Mouse (Mus musculus) adrenal gland, adult 18-20 months (tissue): ENCODE results near the gene Slc5a11. TPM values are rescaled to one million over a fixed set of nuclear protein-coding genes. Genes with fewer than 3 reads are reported as not detected.

ENCODE experiments used
- DNase-seq, 2 experiments: peaks; one replicate each; pipeline ENCODE4 v3.0.0; 2021 to 2022; ENCODE audit warnings: low spot score in 2 of 2
- long read RNA-seq, 2 experiments: library from polyadenylated mRNA; stranded (forward); transcript quantifications; one replicate each; pipeline ENCODE4 v2.0.0; 2021
- total RNA-seq, 2 experiments: library from RNA; stranded (reverse); gene quantifications; 1 replicate in 1 of 2; 2 replicates in 1 of 2; pipeline ENCODE4 v1.2.3; 2021

Gene Slc5a11
- total RNA-seq = not detected
- long read RNA-seq, experiment 1 = 0 reads
- long read RNA-seq, experiment 2 = 0 reads

GRCm38 (mm10) chr7:123214365-123215075, at the start of gene Slc5a11:
Gene Slc5a11 (plus strand): TSS chr7:123214780.
- no peak for DNase-seq

DNA sequence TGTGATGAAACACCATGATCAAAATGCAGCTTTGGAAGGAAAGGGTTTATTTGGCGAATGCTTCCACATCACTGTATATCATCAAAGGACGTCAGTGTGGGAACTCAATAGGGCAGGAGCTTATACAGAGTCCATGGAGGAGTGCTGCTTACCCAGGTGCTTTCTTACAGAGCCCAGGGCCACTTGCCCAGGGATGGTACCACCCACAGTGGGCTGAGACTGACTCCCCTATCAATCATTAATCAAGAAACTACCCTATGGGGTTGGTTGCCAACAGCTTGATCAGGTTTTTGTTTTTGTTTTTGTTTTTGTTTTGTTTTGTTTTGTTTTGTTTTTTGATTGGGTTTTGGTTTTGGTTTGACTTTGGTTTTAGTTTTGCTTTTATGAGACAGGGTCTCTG, 47.1 kb upstream of the Slc5a11 start:
- DNase-seq = no peak

DNA sequence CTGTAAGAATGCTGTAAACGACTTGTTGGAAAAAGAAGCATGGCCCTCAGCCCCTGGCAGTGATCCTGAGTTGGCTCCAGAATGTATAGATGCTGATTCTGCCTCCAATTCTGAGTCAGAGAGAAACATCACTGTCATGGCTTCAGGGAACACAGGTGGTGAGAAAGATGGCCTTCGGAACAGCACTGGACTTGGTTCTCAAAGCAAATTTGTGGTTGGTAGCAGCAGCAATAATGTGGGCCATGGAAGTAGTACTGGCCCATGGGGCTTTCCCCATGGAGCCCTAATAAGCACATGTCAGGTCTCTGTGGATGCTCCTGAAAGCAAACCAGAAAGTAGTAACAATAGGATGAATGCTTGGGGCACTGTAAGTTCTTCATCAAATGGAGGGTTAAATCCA, 45.0 kb upstream of the Slc5a11 start:
- DNase-seq = no peak

- DNase-seq = no peak
Measured at GRCm38 (mm10) chr7:123172101-123172500, 42.5 kb upstream of the Slc5a11 start.

- DNase-seq = no peak
Measured at GRCm38 (mm10) chr7:123177215-123177614, 37.4 kb upstream of the Slc5a11 start.

GRCm38 (mm10) chr7:123181787-123182701, 32.5 kb upstream of the Slc5a11 start:
- no peak for DNase-seq

- no peak for DNase-seq
Measured at GRCm38 (mm10) chr7:123184891-123185290, 29.7 kb upstream of the Slc5a11 start.

DNA sequence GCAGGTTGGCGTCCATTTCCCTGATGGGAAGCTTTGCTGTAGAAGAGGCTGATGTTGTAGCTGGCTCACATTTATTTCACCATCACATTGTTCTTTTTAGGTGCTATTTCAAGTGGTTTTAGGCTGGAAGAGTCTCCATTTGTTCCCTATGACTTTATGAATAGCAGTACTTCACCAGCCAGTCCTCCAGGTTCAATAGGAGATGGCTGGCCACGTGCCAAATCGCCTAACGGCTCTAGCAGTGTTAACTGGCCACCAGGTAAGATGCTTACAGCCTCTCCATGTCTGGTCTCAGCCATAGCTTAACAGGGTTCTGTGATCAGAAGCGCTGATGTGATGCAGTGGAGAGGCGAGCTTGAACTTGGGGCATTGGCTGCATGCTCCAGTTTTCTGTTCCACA, 28.1 kb upstream of the Slc5a11 start:
- no peak for DNase-seq

DNA sequence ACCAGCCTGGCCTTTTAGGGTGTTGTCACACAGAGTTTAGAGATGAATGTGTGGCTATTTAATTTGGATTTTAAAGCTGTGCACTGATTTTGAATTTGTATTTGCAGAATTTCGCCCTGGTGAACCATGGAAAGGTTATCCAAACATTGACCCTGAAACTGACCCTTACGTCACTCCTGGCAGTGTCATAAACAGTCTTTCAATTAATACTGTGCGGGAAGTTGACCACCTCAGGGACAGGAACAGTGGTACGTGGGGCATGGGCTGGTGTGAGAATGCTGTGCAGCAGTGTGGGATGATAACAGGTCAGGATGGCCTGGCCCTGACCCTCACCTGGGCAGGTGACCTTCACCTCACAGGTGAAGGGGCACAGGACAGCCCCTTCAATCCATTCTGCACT, 27.3 kb upstream of the Slc5a11 start:
- DNase-seq = no peak

DNA sequence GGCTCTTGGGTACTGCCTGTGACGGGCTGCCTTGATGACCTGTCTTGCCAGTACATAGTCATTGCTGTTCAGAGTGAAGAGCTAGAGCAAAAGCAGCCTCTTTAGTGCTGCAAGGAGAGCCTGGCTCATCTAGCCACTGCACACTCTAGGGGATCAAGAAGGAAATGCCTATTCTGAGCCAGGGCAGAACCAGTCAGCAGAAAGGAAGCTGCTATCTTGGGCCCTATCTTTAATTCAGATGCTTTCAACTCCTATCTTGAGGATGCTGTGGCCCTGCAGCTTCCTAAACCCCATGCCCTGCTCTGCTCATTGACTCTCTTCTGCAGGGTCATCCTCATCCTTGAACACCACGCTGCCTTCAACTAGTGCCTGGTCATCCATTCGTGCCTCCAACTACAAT, 26.1 kb upstream of the Slc5a11 start:
- no peak for DNase-seq

- no peak for DNase-seq
Measured at GRCm38 (mm10) chr7:123189762-123190161, 24.8 kb upstream of the Slc5a11 start.

- no peak for DNase-seq
Measured at GRCm38 (mm10) chr7:123191731-123192130, 22.8 kb upstream of the Slc5a11 start.

GRCm38 (mm10) chr7:123193201-123193600, 21.4 kb upstream of the Slc5a11 start:
- DNase-seq = no peak

DNA sequence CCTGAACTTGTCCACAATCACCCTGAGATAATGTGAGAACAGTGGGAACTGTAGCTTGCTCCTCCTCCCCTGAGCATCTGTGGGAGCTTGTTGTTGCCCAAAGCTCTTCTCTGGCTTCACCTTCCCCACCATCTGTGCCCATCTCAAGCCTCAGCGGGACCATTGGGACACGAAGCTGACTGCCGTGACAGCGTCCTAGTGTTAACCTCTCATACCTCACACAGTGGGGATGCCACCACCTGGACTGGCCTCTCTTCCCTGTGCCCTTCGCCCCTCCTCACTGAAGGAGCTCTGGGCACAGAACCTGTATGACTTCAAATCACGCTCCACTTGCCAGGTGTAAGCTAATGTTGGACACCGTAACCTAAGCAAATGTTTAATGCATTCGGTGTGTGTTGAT, 19.9 kb upstream of the Slc5a11 start:
- DNase-seq = no peak

GRCm38 (mm10) chr7:123196432-123196831, 18.1 kb upstream of the Slc5a11 start:
- DNase-seq = no peak

GRCm38 (mm10) chr7:123198695-123199094, 15.9 kb upstream of the Slc5a11 start:
- DNase-seq = no peak

- no peak for DNase-seq
Measured at GRCm38 (mm10) chr7:123199151-123199550, 15.4 kb upstream of the Slc5a11 start.

- DNase-seq = no peak
Measured at GRCm38 (mm10) chr7:123199656-123200206, 14.8 kb upstream of the Slc5a11 start.

DNA sequence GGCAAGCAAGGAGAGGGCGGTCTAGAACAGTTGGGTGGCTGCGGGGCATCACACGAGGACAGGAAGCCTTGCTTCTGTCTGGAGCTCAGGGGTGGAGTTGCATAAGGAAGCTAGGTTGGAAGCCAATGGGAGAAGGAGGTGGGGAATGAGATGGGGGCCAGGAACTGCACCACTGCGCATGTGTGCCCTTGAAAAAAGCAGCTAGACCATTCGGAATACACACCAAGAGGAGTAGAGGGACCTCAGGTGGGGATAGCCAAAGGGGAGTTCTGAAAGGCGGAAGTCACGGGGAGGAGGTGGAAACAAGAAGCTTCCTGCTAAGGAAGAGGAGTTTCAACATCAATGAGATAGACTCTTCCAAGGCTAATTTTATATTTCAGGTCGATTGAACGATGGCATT, 13.9 kb upstream of the Slc5a11 start:
- no peak for DNase-seq

DNA sequence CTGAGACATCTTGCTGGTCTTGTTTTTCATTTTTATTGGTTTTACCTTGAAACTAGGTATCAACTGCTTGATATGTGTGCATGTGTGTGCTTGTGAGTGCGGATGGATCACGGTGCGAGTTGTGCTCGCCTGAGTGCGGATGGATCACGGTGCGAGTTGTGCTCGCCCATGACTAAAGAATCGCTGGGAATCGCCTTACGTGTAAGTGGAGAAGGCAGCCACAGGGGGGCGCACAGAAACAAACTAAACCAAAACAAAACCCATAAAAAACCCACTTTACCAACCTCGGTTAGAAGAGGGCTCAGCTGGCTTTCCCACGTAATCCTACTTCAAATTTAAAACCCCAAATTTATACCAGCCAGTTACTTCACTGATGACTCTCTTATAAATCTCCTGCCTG, 9.3 kb upstream of the Slc5a11 start:
- DNase-seq = peak; percentile 34 to 56

DNA sequence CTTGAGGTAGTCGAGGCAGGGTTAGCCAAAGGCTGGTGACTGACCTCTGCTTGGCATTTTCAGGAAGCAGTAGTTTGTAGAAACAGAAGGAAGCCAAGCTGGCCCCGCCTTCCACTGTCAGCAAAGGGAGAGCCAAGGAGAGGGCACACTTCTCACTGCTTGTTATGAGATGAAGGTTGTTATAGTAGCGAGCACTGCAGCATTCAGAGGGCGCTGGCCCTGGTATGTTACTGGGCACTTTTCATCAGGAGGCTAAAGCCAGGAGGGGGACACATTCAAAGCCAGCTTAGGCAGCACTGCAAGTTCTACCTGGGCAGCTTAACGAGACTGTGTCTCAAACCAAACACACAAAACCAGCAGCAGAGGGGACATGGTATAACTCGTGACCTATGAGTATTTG, 7.0 kb upstream of the Slc5a11 start:
- no peak for DNase-seq

- DNase-seq = no peak
Measured at GRCm38 (mm10) chr7:123209864-123210263, 4.7 kb upstream of the Slc5a11 start.
